Mouse (Mus musculus) cerebellum, adult 2 months (tissue): ENCODE results near the gene Rassf6.

ENCODE experiments used
- CTCF ChIP-seq: fragments of 200-500 bp; IDR thresholded peaks from 2 replicates; pipeline ENCODE4 v1.5.1; 2011; ENCODE audit warnings: low read depth, mild to moderate bottlenecking, control low read depth, low read length, moderate library complexity, borderline replicate concordance; ENCODE audit not compliant: insufficient read depth
- POLR2A ChIP-seq: fragments of 200-500 bp; IDR thresholded peaks from 2 replicates; pipeline ENCODE4 v1.6.1; 2011; ENCODE audit warnings: low read length, control low read depth, borderline replicate concordance; ENCODE audit not compliant: insufficient read depth

GRCm38 (mm10) chr5:90590676-90591075 lies 49.8 kb downstream of the Rassf6 start:
- TF ChIP-seq CTCF (no peak), POLR2A (no peak)
